Mouse (Mus musculus) small intestine, adult 2 months (tissue): ENCODE measurements around the gene Gm37240.

Experiments
- CTCF ChIP-seq: fragments of 200-500 bp; IDR thresholded peaks from 2 replicates; pipeline ENCODE4 v1.5.1; 2012; ENCODE audit warnings: low read depth, mild to moderate bottlenecking, control low read depth, inconsistent platforms, low read length, moderate library complexity, mixed read lengths; ENCODE audit not compliant: insufficient replicate concordance, insufficient read length; ENCODE audit errors: extremely low read depth
- POLR2A ChIP-seq: fragments of 200-500 bp; IDR thresholded peaks from 2 replicates; pipeline ENCODE4 v1.6.1; 2012; ENCODE audit warnings: low read depth, mild to moderate bottlenecking, control low read depth, inconsistent platforms, low read length, moderate library complexity

GRCm38 (mm10) chr3:85594452-85594851, 292.9 kb downstream of the Gm37240 start:
- no peak for TF ChIP-seq POLR2A
- TF ChIP-seq CTCF, result no peak
